Mouse (Mus musculus): ENCODE measurements around the gene Ext2. TPM values are rescaled to one million over a fixed set of nuclear protein-coding genes. Genes with fewer than 3 reads are reported as not detected.

The Ext2 gene
- polyA plus RNA-seq (2016; fragmentation: Nextera tagmentation; extraction: Ambion mirVana) = 73.6 and 76.0 TPM in 2 replicates

- peak within 1 kb of the TSS; percentile 83 for H3K4me3 ChIP-seq
- peaks cover 19% of the 10 kb centered on the region for H3K36me3 ChIP-seq (replicated peaks)
- H3K27me3 ChIP-seq (replicated peaks; ENCODE audit: low read depth, poor library complexity, severe bottlenecking) = no peaks in the 10 kb centered on the region
- peak; percentile 93 for DNase-seq (ENCODE audit: low spot score)
- H3K27ac ChIP-seq (replicated peaks) = peak within 1 kb of the TSS; percentile 87
- under 1% methylated on average over 66 of the region's 66 CpGs for WGBS
- H3K4me1 ChIP-seq = peaks cover 11% of the 10 kb centered on the region
- H3K9me3 ChIP-seq = no peaks in the 10 kb centered on the region
Observed at GRCm38 (mm10) chr2:93822045-93822749, at the start of gene Ext2. Gene Ext2 (minus strand): TSS chr2:93822568.

DNA sequence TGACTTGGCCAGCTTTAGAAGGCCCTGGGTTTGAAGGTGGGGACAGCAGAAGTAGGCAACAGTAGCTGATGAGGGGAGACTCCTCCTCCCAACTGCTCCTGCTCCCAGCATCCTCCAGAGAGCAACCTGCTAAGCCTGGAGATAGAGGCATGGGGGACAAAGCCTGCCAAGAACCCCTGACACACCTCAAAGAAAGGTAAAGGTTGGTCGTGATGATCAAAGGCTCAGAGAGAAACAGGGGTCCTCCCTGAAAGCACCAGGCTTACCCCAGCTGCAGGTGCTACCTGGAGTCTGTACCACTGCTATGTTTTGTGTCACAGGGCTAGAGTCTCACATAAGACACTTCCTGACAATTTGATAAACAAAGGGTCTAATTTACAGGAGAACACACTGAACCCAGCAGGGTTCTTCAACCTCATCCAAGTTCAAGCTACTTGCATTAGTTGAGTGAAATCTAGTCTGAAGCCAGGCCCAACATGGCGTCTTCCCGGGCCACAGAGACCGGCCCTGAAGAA lies 49.1 kb upstream of the Ext2 start:
- 85% methylated on average over 4 of the region's 4 CpGs for WGBS

GRCm38 (mm10) chr2:93870842-93871241 lies 48.5 kb upstream of the Ext2 start:
- Histone ChIP-seq H3K36me3 (replicated peaks) (no peaks in the 10 kb centered on the region), H3K9me3 (no peaks in the 10 kb centered on the region), H3K27ac (replicated peaks) (no peak overlapping the region), H3K4me1 (peaks cover 20% of the 10 kb centered on the region), H3K27me3 (replicated peaks; ENCODE audit: low read depth, poor library complexity, severe bottlenecking) (no peaks in the 10 kb centered on the region; the same call in 1 of the 2 replicates), H3K4me3 (no peak overlapping the region)
- peak; percentile 76 for DNase-seq (ENCODE audit: low spot score)
- WGBS = 47% methylated on average over 4 of the region's 4 CpGs

More for the DNA sequence above, 49.1 kb upstream of the Ext2 start:
- H3K4me1 ChIP-seq = peaks cover 20% of the 10 kb centered on the region
- H3K36me3 ChIP-seq (replicated peaks) = no peaks in the 10 kb centered on the region
- no peaks in the 10 kb centered on the region for H3K9me3 ChIP-seq
- no peaks in the 10 kb centered on the region for H3K27me3 ChIP-seq (replicated peaks; ENCODE audit: low read depth, poor library complexity, severe bottlenecking)
- no peak overlapping the region for H3K27ac ChIP-seq (replicated peaks)
- no peak for DNase-seq (ENCODE audit: low spot score)
- H3K4me3 ChIP-seq = no peak overlapping the region

- Histone ChIP-seq H3K27ac (replicated peaks) (no peak within 1 kb of the TSS), H3K4me3 (no peak within 1 kb of the TSS), H3K9me3 (no peaks in the 10 kb centered on the region), H3K36me3 (replicated peaks) (no peaks in the 10 kb centered on the region), H3K27me3 (replicated peaks; ENCODE audit: low read depth, poor library complexity, severe bottlenecking) (no peaks in the 10 kb centered on the region; the same call in 1 of the 2 replicates), H3K4me1 (peaks cover 15% of the 10 kb centered on the region)
- WGBS = 73% methylated on average over 7 of the region's 7 CpGs
- DNase-seq (ENCODE audit: low spot score) = no peak
Observed at GRCm38 (mm10) chr2:93869107-93869600, 46.8 kb upstream of the Ext2 start, which contains the start of gene Accsl. Gene Accsl (minus strand): TSS chr2:93869157.

GRCm38 (mm10) chr2:93868566-93868965 lies 46.2 kb upstream of the Ext2 start:
- DNase-seq (ENCODE audit: low spot score) = no peak
- no peak overlapping the region for H3K27ac ChIP-seq (replicated peaks)
- H3K36me3 ChIP-seq (replicated peaks) = no peaks in the 10 kb centered on the region
- no peak overlapping the region for H3K4me3 ChIP-seq
- H3K9me3 ChIP-seq = no peaks in the 10 kb centered on the region
- no peaks in the 10 kb centered on the region; the same call in 1 of the 2 replicates for H3K27me3 ChIP-seq (replicated peaks; ENCODE audit: low read depth, poor library complexity, severe bottlenecking)
- 86% methylated on average over 11 of the region's 11 CpGs for WGBS
- peaks cover 9% of the 10 kb centered on the region for H3K4me1 ChIP-seq

DNA sequence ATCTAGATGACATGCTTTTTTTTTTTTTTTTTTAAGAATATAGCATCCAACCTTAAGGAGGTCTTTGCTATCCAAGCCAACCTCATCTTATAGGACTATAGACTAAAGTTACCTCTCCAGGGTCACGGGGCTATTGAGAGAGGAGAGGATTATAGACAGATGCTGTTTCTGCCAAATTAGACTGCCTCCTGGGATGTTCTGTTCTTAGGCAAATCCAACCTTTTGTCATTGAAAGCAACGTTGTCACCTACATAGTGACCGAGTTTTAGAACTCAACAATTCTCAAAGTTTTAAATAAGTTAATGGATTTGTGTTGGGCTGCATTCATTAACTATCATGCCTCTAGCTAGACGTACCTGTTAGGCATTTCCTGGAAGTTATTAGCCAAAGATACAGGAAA lies 40.9 kb upstream of the Ext2 start:
- Histone ChIP-seq H3K4me3 (no peak overlapping the region), H3K9me3 (no peaks in the 10 kb centered on the region), H3K27ac (replicated peaks) (no peak overlapping the region), H3K36me3 (replicated peaks) (no peaks in the 10 kb centered on the region), H3K27me3 (replicated peaks; ENCODE audit: low read depth, poor library complexity, severe bottlenecking) (no peaks in the 10 kb centered on the region; the same call in 1 of the 2 replicates), H3K4me1 (no peaks in the 10 kb centered on the region)
- WGBS = 64% methylated on average over 4 of the region's 4 CpGs
- DNase-seq (ENCODE audit: low spot score) = no peak

DNA sequence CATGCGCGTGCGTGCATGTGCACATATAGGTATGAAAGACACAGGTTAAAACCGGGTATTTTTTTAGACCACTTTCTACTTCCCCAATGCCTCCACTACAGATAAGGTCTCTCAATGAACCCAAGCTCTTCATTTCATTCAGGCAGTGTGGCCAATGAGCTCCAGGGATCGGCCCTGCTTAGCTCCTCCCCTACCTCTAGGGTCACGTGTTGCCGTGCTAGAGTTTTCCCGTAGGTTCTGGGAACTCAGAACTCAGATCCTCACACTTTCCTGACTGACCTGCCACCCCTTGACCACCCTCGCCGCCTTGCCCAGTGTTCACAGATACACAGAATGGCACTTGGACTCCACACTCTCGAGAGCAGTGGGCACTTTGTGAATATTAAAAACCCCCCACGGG lies 36.5 kb upstream of the Ext2 start:
- H3K9me3 ChIP-seq = no peaks in the 10 kb centered on the region
- DNase-seq (ENCODE audit: low spot score) = no peak
- H3K27me3 ChIP-seq (replicated peaks; ENCODE audit: low read depth, poor library complexity, severe bottlenecking) = no peaks in the 10 kb centered on the region
- H3K4me1 ChIP-seq = no peaks in the 10 kb centered on the region
- WGBS = 75% methylated on average over 12 of the region's 12 CpGs
- H3K4me3 ChIP-seq = no peak overlapping the region
- H3K36me3 ChIP-seq (replicated peaks) = no peaks in the 10 kb centered on the region
- no peak overlapping the region for H3K27ac ChIP-seq (replicated peaks)

DNA sequence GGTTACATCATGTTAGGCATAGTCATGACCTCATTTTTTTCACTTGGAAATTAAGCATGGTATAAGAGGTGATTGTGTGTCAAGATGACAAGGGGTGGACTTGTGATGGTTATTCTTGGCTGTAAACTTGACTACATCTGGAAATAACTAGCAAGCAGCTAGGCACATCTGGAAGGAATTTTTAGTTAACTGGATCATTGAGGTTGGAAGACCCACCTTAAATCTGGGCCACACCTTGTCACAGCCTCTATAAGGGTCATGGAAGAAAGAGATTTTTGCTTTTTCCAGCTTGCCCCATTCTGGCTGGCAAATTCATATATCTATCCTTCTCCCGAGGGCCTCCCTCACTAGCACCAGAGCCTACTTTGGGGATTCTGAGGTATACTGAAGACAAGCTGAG lies 28.9 kb upstream of the Ext2 start:
- Histone ChIP-seq H3K9me3 (no peaks in the 10 kb centered on the region), H3K4me1 (peaks cover 36% of the 10 kb centered on the region), H3K27ac (replicated peaks) (no peak overlapping the region), H3K27me3 (replicated peaks; ENCODE audit: low read depth, poor library complexity, severe bottlenecking) (peaks cover 6% of the 10 kb centered on the region; the same call in 1 of the 2 replicates), H3K36me3 (replicated peaks) (peaks cover 18% of the 10 kb centered on the region), H3K4me3 (no peak overlapping the region)
- no peak for DNase-seq (ENCODE audit: low spot score)
- WGBS = 73% methylated on average over 1 of the region's 1 CpGs

GRCm38 (mm10) chr2:93850317-93850944 lies 28.1 kb upstream of the Ext2 start:
- Histone ChIP-seq H3K4me3 (peak overlapping the region; percentile 77), H3K4me1 (peaks cover 36% of the 10 kb centered on the region)

GRCm38 (mm10) chr2:93849505-93850089 lies 27.2 kb upstream of the Ext2 start, which contains the start of gene Accs:
Gene Accs (minus strand): TSS chr2:93849943.
- Histone ChIP-seq H3K27me3 (replicated peaks; ENCODE audit: low read depth, poor library complexity, severe bottlenecking) (peaks cover 6% of the 10 kb centered on the region; the same call in 1 of the 2 replicates), H3K27ac (replicated peaks) (peak within 1 kb of the TSS; percentile 94), H3K4me3 (peak within 1 kb of the TSS; percentile 77), H3K4me1 (peaks cover 36% of the 10 kb centered on the region), H3K36me3 (replicated peaks) (peaks cover 34% of the 10 kb centered on the region), H3K9me3 (no peaks in the 10 kb centered on the region)
- under 1% methylated on average over 28 of the region's 28 CpGs for WGBS
- DNase-seq (ENCODE audit: low spot score) = peak; percentile 85

More at GRCm38 (mm10) chr2:93850317-93850944, 28.1 kb upstream of the Ext2 start:
- no peak for DNase-seq (ENCODE audit: low spot score)
- no peaks in the 10 kb centered on the region for H3K9me3 ChIP-seq
- 51% methylated on average over 13 of the region's 13 CpGs for WGBS
- peaks cover 27% of the 10 kb centered on the region for H3K36me3 ChIP-seq (replicated peaks)
- H3K27ac ChIP-seq (replicated peaks) = no peak overlapping the region
- H3K27me3 ChIP-seq (replicated peaks; ENCODE audit: low read depth, poor library complexity, severe bottlenecking) = peaks cover 6% of the 10 kb centered on the region; the same call in 1 of the 2 replicates

DNA sequence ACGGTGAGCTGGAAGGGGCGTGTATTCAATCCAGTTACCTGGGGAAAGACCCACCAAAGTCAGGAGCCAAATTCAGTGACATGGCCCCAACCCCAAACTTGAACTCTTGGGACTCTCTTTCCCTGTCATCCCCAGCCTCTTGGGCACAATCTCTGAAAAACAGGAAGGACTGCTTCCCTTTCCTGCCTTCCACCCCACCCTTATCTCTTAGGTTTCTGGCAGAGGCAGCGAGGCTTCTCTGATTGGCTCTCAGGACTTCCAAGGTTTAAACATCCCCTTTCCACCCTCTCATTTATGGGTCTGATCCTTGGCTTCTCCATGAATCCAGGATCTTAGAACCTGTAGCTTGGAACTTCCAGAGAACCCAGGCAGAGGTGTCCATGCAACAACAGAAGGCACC lies 19.0 kb upstream of the Ext2 start:
- H3K9me3 ChIP-seq = no peaks in the 10 kb centered on the region
- H3K27me3 ChIP-seq (replicated peaks; ENCODE audit: low read depth, poor library complexity, severe bottlenecking) = no peaks in the 10 kb centered on the region
- WGBS = 94% methylated on average over 3 of the region's 3 CpGs
- DNase-seq (ENCODE audit: low spot score) = no peak
- no peaks in the 10 kb centered on the region for H3K4me1 ChIP-seq
- peaks cover 99% of the 10 kb centered on the region for H3K36me3 ChIP-seq (replicated peaks)
- H3K27ac ChIP-seq (replicated peaks) = no peak overlapping the region
- H3K4me3 ChIP-seq = no peak overlapping the region

GRCm38 (mm10) chr2:93840109-93840508 lies 17.7 kb upstream of the Ext2 start:
- Histone ChIP-seq H3K27me3 (replicated peaks; ENCODE audit: low read depth, poor library complexity, severe bottlenecking) (no peaks in the 10 kb centered on the region), H3K4me3 (no peak overlapping the region), H3K36me3 (replicated peaks) (peaks cover 99% of the 10 kb centered on the region), H3K27ac (replicated peaks) (no peak overlapping the region), H3K9me3 (no peaks in the 10 kb centered on the region), H3K4me1 (no peaks in the 10 kb centered on the region)
- 86% methylated on average over 6 of the region's 6 CpGs for WGBS
- no peak for DNase-seq (ENCODE audit: low spot score)
